Mouse (Mus musculus) midbrain, embryonic 14.5 days (tissue): ENCODE measurements around the gene Gm45717. TPM values are rescaled to one million over a fixed set of nuclear protein-coding genes. Genes with fewer than 3 reads are reported as not detected.
"Not testable (repeated sequence)": the region's sequence is repeated elsewhere in the genome, so short reads cannot be mapped to it uniquely, and the experiment has no call there.

Experiments used
- ATAC-seq: fragments of 200-750 bp; cut with Nextera tagmentation; 2 replicates; pipeline ENCODE4 v1.8.0; 2017; ENCODE audit warnings: moderate number of reproducible peaks, moderate library complexity; ENCODE audit not compliant: low FRiP score, low TSS enrichment
- DNase-seq: peaks from one replicate; pipeline ENCODE4 v3.0.0-alpha.2; 2015
- H3K27ac ChIP-seq: fragments of 300-500 bp; sonication (generic); replicated peaks from 2 replicates; pipeline ENCODE4 v1.5.1; 2014; ENCODE audit warnings: mild to moderate bottlenecking, low read depth, low read length, moderate library complexity
- H3K27me3 ChIP-seq: fragments of 300-500 bp; sonication (generic); 2 replicates; pipeline ENCODE4 v1.6.1; 2014; ENCODE audit warnings: low read length, control low read depth, mixed read lengths; ENCODE audit not compliant: control insufficient read depth, insufficient read depth
- H3K36me3 ChIP-seq: fragments of 300-500 bp; sonication (generic); 2 replicates; pipeline ENCODE4 v1.6.1; 2014; ENCODE audit warnings: low read length, control low read depth; ENCODE audit not compliant: control insufficient read depth, insufficient read depth
- H3K4me1 ChIP-seq: fragments of 300-500 bp; sonication (generic); 2 replicates; pipeline ENCODE4 v1.6.1; 2014; ENCODE audit warnings: mild to moderate bottlenecking, antibody characterized with exemption, low read length, control low read depth; ENCODE audit not compliant: control insufficient read depth, insufficient read depth
- H3K4me2 ChIP-seq: fragments of 300-500 bp; sonication (generic); 2 replicates; pipeline ENCODE4 v1.6.1; 2014; ENCODE audit warnings: mild to moderate bottlenecking, low read length, moderate library complexity
- H3K4me3 ChIP-seq: fragments of 300-500 bp; sonication (generic); replicated peaks from 2 replicates; pipeline ENCODE4 v1.5.1; 2014; ENCODE audit warnings: low read depth, low read length
- H3K9ac ChIP-seq: fragments of 300-500 bp; sonication (generic); replicated peaks from 2 replicates; pipeline ENCODE4 v1.6.1; 2014; ENCODE audit warnings: mild to moderate bottlenecking, low read length, moderate library complexity
- H3K9me3 ChIP-seq: fragments of 300-500 bp; sonication (generic); 2 replicates; pipeline ENCODE4 v1.6.1; 2016; ENCODE audit warnings: low read length, control low read depth, mixed read lengths; ENCODE audit not compliant: control insufficient read depth
- WGBS: fragments of 180-500 bp; shearing (Covaris S2); extraction: QIAGEN DNeasy Blood & Tissue Kit; methylation state at CpG from one replicate; pipeline ENCODE4 v1.1.7; 2014; 5-methylcytosine and 5-hydroxymethylcytosine counted together
- polyA plus RNA-seq: library from polyadenylated mRNA; unstranded; fragments of >200 nt; fragmentation: Nextera tagmentation; extraction: Ambion mirVana; gene quantifications from 2 replicates; pipeline ENCODE4 v1.2.1, GENCODE M21; 2014

Gene Gm45717
- polyA plus RNA-seq, 1 experiment from 2014 or later, result not detected

DNA sequence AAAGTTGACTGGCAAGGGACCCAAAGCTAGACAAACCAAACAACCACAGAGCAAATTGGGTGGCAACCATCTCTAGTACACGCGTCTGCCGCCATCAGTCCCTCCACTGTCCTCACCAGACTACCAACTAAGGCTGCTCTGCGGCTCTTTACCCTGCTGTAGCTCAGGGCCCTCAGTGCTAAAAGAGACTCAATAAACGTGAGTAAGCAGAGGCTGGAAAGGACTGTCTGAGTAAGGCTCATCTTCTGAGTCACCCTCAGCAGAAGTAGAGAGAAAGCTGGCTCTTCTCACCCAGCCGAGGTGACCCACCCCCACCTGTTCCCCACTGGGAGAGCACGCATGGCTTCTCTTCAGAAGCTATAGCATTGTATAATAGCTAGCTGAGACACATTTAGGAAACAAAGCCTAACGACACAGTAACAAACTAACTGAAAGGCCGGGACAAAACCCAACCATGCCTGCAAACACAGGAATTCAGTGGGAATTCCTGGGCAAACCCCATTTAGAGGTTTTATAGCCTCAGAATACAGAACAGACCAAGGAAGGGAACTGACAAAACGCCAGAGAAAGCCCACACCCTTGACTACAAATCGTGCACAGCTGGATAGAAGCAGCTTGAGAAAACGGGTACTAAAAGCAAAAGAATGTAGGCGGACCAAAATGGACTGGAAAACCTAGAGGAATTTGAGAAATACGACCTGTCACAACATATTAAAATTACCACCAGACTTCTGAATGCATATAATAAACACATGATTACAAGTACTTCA, 17.8 kb upstream of the Gm45717 start:
- no peaks in the 10 kb centered on the region for H3K27me3 ChIP-seq
- ATAC-seq (no peak), DNase-seq (no peak)
- H3K4me3 ChIP-seq, result no peak overlapping the region
- no peak overlapping the region for H3K4me2 ChIP-seq
- H3K9me3 ChIP-seq, result no peaks in the 10 kb centered on the region
- no peak overlapping the region for H3K27ac ChIP-seq
- WGBS, result 27% methylated on average over 14 of the region's 14 CpGs
- no peaks in the 10 kb centered on the region for H3K36me3 ChIP-seq
- H3K9ac ChIP-seq, result no peak overlapping the region
- H3K4me1 ChIP-seq, result 0 out of 2 replicates have a peak, but pooled peaks cover 2% of the 10 kb centered on the region

DNA sequence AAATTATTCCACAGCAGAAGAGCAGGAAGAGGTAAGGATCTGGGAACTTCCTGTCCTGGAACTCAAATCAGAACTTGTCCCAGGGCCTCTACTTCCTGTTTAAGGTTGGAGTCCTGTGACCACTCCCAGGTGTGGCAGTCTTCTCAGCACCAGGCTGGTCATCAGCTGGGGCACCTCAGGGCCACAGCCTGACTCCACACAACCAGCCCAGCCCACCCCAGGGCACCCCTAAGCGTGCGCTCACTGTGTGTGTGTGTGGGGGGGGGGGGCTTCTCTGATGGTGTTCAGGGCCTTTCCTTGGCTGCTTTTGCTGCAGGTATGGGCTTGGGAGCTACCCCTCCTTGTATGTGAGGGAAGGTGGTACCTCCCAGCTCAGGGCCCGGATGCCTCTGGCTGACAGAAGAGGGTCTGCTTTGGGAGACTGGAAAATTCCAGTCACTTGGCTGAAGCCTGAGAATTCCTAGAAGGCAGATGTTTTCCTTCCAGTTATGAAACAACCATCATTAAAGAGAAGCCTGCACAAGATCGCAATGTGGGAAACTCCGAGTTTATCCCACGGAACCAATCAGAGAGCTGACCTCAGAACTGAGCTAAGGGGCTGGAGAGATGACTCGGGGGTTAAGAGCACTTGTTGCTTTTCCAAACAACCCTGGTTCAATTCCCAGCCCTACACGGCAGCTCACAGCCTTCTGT, 15.9 kb upstream of the Gm45717 start:
- WGBS, result 86% methylated on average over 8 of the region's 8 CpGs
- H3K27me3 ChIP-seq, result no peaks in the 10 kb centered on the region
- no peaks in the 10 kb centered on the region for H3K9me3 ChIP-seq
- H3K36me3 ChIP-seq, result no peaks in the 10 kb centered on the region
- no peak overlapping the region for H3K4me3 ChIP-seq
- ATAC-seq (no peak), DNase-seq (no peak)
- no peak overlapping the region for H3K9ac ChIP-seq
- H3K4me1 ChIP-seq, result 0 out of 2 replicates have a peak, but pooled peaks cover 2% of the 10 kb centered on the region
- no peak overlapping the region for H3K27ac ChIP-seq
- H3K4me2 ChIP-seq, result no peak overlapping the region

DNA sequence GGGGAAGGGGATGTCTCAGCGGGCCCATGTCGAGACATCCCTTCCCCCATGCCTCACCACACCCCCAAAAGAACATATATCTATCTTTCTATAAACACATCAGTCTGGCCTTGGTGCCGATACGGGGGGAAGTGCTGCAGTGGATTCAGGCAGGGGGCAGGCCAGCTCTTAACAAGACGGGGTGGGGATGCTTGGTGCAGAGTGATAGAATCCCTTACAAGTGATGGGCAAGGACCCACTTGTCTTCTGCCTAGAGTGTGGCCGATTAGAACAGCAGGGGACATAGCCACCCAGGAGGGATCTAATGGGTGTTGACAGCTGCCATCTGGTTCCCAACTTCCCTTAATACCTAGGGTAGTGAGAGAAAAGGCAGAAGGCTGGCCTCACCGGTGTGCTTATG, 15.2 kb upstream of the Gm45717 start:
- H3K27ac ChIP-seq, result no peak overlapping the region
- ATAC-seq (no peak), DNase-seq (no peak)
- H3K9ac ChIP-seq, result no peak overlapping the region
- H3K4me3 ChIP-seq, result no peak overlapping the region
- H3K4me2 ChIP-seq, result no peak overlapping the region
- 51% methylated on average over 7 of the region's 7 CpGs for WGBS
- H3K27me3 ChIP-seq, result no peaks in the 10 kb centered on the region
- no peaks in the 10 kb centered on the region for H3K36me3 ChIP-seq
- no peaks in the 10 kb centered on the region for H3K9me3 ChIP-seq
- H3K4me1 ChIP-seq, result 0 out of 2 replicates have a peak, but pooled peaks cover 2% of the 10 kb centered on the region

DNA sequence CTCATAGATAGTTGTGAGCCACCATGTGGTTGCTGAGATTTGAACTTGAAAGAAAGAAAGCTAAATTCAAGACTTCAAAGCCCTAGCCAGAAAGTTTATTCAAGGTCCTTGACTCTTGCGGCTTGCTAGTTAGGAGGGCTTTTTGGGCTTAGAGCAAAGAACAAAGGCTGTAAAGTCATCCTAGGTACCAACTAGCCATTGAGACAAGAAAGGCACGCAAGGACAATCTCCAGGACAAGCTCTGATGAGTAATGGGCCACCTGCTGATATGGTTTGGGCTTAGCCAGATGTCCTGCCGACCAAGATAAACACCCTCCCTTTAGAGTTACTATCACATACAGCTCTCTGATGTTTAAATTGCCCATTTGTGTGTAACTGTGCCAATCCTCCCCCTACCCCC, 13.0 kb upstream of the Gm45717 start:
- H3K4me2 ChIP-seq, result not testable (repeated sequence)
- 25% methylated on average over 3 of the region's 3 CpGs for WGBS

DNA sequence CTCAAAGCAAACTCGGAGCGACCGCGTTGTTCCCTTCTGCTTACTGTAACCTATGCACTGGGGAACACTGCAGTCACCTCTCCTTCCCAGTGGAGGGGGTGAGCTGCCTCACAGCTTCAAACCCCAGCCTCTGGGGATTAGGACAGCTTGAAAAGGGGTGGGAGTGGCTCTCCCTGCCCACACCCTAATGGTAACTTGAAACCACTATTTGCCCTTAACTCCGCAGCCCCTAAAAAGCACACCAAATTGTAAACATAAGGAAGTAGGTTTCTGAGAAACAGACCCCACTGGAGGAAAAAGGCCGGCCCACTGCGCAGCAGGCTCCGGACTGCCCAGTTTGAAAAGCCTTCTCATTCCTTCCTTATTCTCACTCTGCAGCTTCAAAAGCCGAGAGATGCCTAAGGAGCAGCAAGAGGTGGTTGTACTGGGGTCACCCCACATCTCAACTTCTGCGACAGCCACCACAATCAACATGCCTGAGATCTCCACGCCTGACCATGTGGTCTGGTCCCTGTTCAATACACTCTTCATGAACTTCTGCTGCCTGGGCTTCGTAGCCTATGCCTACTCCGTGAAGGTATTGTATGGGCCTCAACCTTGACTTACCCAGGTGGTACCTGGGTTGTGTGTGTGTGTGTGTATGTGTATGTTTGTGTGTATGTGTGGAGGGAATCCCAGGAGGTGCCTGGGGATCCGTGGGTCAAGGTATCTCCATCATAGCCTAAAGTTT, 12.3 kb upstream of the Gm45717 start:
- ATAC-seq (no peak), DNase-seq (peak; percentile 23)
- H3K4me3 ChIP-seq, result no peak overlapping the region
- no peak overlapping the region for H3K9ac ChIP-seq
- 8% methylated on average over 14 of the region's 14 CpGs for WGBS
- no peaks in the 10 kb centered on the region for H3K4me1 ChIP-seq
- H3K9me3 ChIP-seq, result no peaks in the 10 kb centered on the region
- H3K27me3 ChIP-seq, result no peaks in the 10 kb centered on the region
- no peak overlapping the region for H3K27ac ChIP-seq
- H3K4me2 ChIP-seq, result no peak overlapping the region
- H3K36me3 ChIP-seq, result no peaks in the 10 kb centered on the region

More for the DNA sequence above, 13.0 kb upstream of the Gm45717 start:
- H3K9me3 ChIP-seq, ATAC-seq, H3K36me3 ChIP-seq, H3K4me1 ChIP-seq, DNase-seq, H3K27ac ChIP-seq, H3K4me3 ChIP-seq, H3K9ac ChIP-seq, H3K27me3 ChIP-seq: not testable (repeated sequence)

DNA sequence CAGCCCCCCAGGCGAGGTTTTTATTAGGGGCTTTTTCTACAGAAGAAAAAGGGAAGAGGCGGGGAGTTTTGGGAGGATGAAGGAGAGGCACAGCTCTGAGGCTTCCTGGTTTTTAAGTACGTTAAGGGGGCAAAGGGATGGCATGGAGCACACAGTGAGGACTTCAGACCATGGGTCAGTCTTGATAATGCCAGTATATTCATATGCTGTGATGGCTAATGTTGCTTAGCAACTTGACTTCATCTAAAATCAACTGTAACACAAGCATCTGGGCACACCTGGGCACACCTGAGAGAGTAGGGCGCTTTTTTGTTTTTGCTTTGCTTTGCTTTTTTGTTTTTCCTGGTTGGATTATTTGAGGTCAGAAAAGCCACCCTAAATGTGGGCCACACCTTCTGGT, 11.2 kb upstream of the Gm45717 start, which contains the start of gene Ifitm1:
Ifitm1 (plus strand) TSS at position 301 of the 400 bp plus-strand sequence.
- ATAC-seq (no peak), DNase-seq (no peak)
- no peaks in the 10 kb centered on the region for H3K36me3 ChIP-seq
- WGBS, result 81% methylated on average over 4 of the region's 4 CpGs
- H3K9ac ChIP-seq, result no peak within 1 kb of the TSS
- no peak within 1 kb of the TSS for H3K27ac ChIP-seq
- no peak within 1 kb of the TSS for H3K4me3 ChIP-seq
- H3K4me2 ChIP-seq, result no peak within 1 kb of the TSS
- no peaks in the 10 kb centered on the region for H3K27me3 ChIP-seq
- no peaks in the 10 kb centered on the region for H3K9me3 ChIP-seq
- no peaks in the 10 kb centered on the region for H3K4me1 ChIP-seq

DNA sequence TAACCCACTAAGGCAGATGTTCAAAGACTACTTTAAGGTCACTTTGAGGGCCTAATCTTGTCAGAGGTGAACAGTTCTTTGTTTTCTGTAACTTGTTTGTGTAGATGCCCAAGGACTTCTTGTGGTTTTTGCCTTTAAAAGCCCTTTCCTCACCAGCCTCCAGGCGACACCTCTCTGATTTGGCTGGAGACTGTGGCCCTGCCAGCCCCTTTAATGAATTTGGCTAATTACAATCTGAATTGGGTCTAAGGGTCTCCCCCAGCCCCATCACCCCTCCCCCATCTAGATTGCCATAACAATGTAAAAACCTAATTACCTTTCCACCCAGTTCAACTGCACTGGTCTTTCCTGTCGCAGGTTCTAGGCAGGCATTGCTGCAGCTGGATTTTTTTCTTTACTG, 7.0 kb upstream of the Gm45717 start:
- H3K36me3 ChIP-seq, result no peaks in the 10 kb centered on the region
- ATAC-seq, result no peak

DNA sequence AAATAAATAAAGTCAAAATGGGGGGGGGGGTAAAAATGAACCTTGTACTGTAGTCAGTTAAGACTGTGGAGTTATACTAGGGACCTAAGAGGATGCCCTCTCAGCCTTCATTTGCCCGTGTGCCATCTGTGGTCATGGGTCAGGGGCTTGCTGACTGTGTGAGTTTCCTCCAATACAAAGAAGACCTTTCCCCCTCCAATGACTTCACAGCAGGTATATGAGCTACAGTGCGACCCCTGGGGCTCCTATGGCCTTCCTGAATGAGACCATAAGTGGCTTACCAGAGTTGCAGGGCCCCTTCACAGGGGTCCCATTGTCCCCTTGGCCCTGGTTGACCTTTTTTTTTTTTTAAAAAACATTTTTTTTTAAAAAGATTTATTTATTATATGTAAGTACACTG, 5.7 kb upstream of the Gm45717 start:
- Histone ChIP-seq H3K4me3 (no peak overlapping the region), H3K9me3 (no peaks in the 10 kb centered on the region), H3K4me2 (no peak overlapping the region), H3K27ac (no peak overlapping the region), H3K9ac (no peak overlapping the region), H3K4me1 (peaks cover 5% of the 10 kb centered on the region; the same call in 1 of the 2 replicates), H3K36me3 (no peaks in the 10 kb centered on the region), H3K27me3 (no peaks in the 10 kb centered on the region)
- no peak for DNase-seq
- no peak for ATAC-seq
- 36% methylated on average over 2 of the region's 2 CpGs for WGBS

More for the DNA sequence above, 7.0 kb upstream of the Gm45717 start:
- Histone ChIP-seq H3K4me3 (no peak overlapping the region), H3K9ac (no peak overlapping the region), H3K4me2 (no peak overlapping the region), H3K27ac (no peak overlapping the region), H3K4me1 (peaks cover 5% of the 10 kb centered on the region; the same call in 1 of the 2 replicates), H3K9me3 (no peaks in the 10 kb centered on the region), H3K27me3 (no peaks in the 10 kb centered on the region)
- 71% methylated on average over 2 of the region's 2 CpGs for WGBS
- no peak for DNase-seq
